8 mouse cellular contexts compared by ENCODE assay signal in genomic region chr1:135131034-135131433, GRCm38 (mm10). TPM values are rescaled to one million over a fixed set of nuclear protein-coding genes. Genes with fewer than 3 reads are reported as not detected.
DNase-seq lines count a peak whose midpoint lies in the region; ATAC-seq and TF ChIP-seq lines count a peak whose summit lies in the region.

No protein-coding gene starts in this region.

- 29% methylated on average over 6 of the region's 6 CpGs for WGBS in intestine, embryonic 14.5 days
- 29% methylated on average over 6 of the region's 6 CpGs for WGBS in intestine, postnatal 0 days
- 16% methylated on average over 6 of the region's 6 CpGs for WGBS in heart, embryonic 13.5 days
- 20% methylated on average over 6 of the region's 6 CpGs for WGBS in lung, embryonic 16.5 days

- peak; percentile 18; the same call in 1 of the 2 replicates for ATAC-seq in intestine, embryonic 14.5 days (replicated peaks; ENCODE audit: low FRiP score, low TSS enrichment, low read depth)
- ATAC-seq in intestine, postnatal 0 days = no peak
- ATAC-seq in heart, embryonic 13.5 days (ENCODE audit: extremely low read depth, insufficient number of reproducible peaks, low FRiP score, low TSS enrichment) = no peak
- ATAC-seq in lung, embryonic 16.5 days (ENCODE audit: low read depth) = 0 out of 2 replicates have a peak, but pooled peaks have one; percentile 30

- H3K4me1 ChIP-seq in intestine, embryonic 14.5 days (replicated peaks; ENCODE audit: control insufficient read depth, insufficient read depth, low read length) = peaks cover 18% of the 10 kb centered on the region
- H3K4me1 ChIP-seq in intestine, postnatal 0 days (replicated peaks; ENCODE audit: control insufficient read depth, insufficient read depth, low read length) = no peaks in the 10 kb centered on the region
- H3K4me1 ChIP-seq in heart, embryonic 13.5 days = peaks cover 41% of the 10 kb centered on the region
- H3K4me1 ChIP-seq in lung, embryonic 16.5 days (replicated peaks; ENCODE audit: control insufficient read depth, insufficient read depth, low read length) = peaks cover 5% of the 10 kb centered on the region; the same call in 1 of the 2 replicates

- no peaks in the 10 kb centered on the region for H3K9me3 ChIP-seq in intestine, embryonic 14.5 days (ENCODE audit: control insufficient read depth, low read length)
- H3K9me3 ChIP-seq in intestine, postnatal 0 days (ENCODE audit: control insufficient read depth) = no peaks in the 10 kb centered on the region
- no peaks in the 10 kb centered on the region for H3K9me3 ChIP-seq in heart, embryonic 13.5 days
- no peaks in the 10 kb centered on the region for H3K9me3 ChIP-seq in lung, embryonic 16.5 days (ENCODE audit: control insufficient read depth, low read length)

- no peak overlapping the region for H3K4me3 ChIP-seq in intestine, embryonic 14.5 days (ENCODE audit: low read depth, low read length)
- no peak overlapping the region for H3K4me3 ChIP-seq in intestine, postnatal 0 days (ENCODE audit: low read depth, low read length)
- H3K4me3 ChIP-seq in heart, embryonic 13.5 days = no peak overlapping the region
- H3K4me3 ChIP-seq in lung, embryonic 16.5 days (ENCODE audit: low read length) = no peak overlapping the region

- intact Hi-C loops in left cerebral cortex, postnatal 14 days (cut with DNase I) = no loop called here

- no peak for DNase-seq in intestine, embryonic 14.5 days (ENCODE audit: low spot score)
- DNase-seq in thymus, postnatal 0 days (ENCODE audit: low spot score) = peak; percentile 76
- DNase-seq in neural tube, embryonic 10.5 days (ENCODE audit: extremely low spot score, low spot score) = no peak
- no peak for DNase-seq in retina, postnatal 1 day
- DNase-seq in left cerebral cortex, postnatal 14 days (ENCODE audit: low spot score in 2 of 2) = no peak

- H3K27me3 ChIP-seq in intestine, embryonic 14.5 days (replicated peaks; ENCODE audit: control insufficient read depth, insufficient read depth, low read length) = no peaks in the 10 kb centered on the region
- peaks cover 8% of the 10 kb centered on the region; the same call in 1 of the 2 replicates for H3K27me3 ChIP-seq in intestine, postnatal 0 days (replicated peaks; ENCODE audit: control insufficient read depth, insufficient read depth, low read length)
- peaks cover 73% of the 10 kb centered on the region for H3K27me3 ChIP-seq in heart, embryonic 13.5 days (replicated peaks)
- H3K27me3 ChIP-seq in lung, embryonic 16.5 days (ENCODE audit: control insufficient read depth, insufficient read depth, low read depth, low read length) = peaks cover 5% of the 10 kb centered on the region; the same call in 1 of the 2 replicates

- no peak for TF ChIP-seq CTCF in intestine, postnatal 0 days (IDR thresholded peaks at IDR 0.05; ENCODE audit: low read depth)

- no peak overlapping the region for H3K9ac ChIP-seq in intestine, embryonic 14.5 days (ENCODE audit: low read length)
- H3K9ac ChIP-seq in intestine, postnatal 0 days (ENCODE audit: low read depth, low read length) = no peak overlapping the region
- no peak overlapping the region for H3K9ac ChIP-seq in heart, embryonic 13.5 days
- no peak overlapping the region for H3K9ac ChIP-seq in lung, embryonic 16.5 days (ENCODE audit: low read length)

- H3K36me3 ChIP-seq in intestine, embryonic 14.5 days (ENCODE audit: control insufficient read depth, insufficient read depth, low read length) = no peaks in the 10 kb centered on the region
- H3K36me3 ChIP-seq in intestine, postnatal 0 days (ENCODE audit: control insufficient read depth, insufficient read depth) = no peaks in the 10 kb centered on the region
- no peaks in the 10 kb centered on the region for H3K36me3 ChIP-seq in heart, embryonic 13.5 days
- no peaks in the 10 kb centered on the region for H3K36me3 ChIP-seq in lung, embryonic 16.5 days (ENCODE audit: control insufficient read depth, insufficient read depth, low read length)

- no peak overlapping the region for H3K27ac ChIP-seq in intestine, embryonic 14.5 days (ENCODE audit: low read depth)
- no peak overlapping the region for H3K27ac ChIP-seq in intestine, postnatal 0 days (ENCODE audit: low read depth, low read length)
- H3K27ac ChIP-seq in heart, embryonic 13.5 days (replicated peaks) = 0 out of 2 replicates have a peak overlapping the region, but pooled peaks have one; percentile 49
- H3K27ac ChIP-seq in lung, embryonic 16.5 days (ENCODE audit: low read length) = peak overlapping the region; percentile 67

- no peak overlapping the region for H3K4me2 ChIP-seq in intestine, embryonic 14.5 days (ENCODE audit: low read length)
- no peak overlapping the region for H3K4me2 ChIP-seq in intestine, postnatal 0 days (replicated peaks; ENCODE audit: low read depth)
- H3K4me2 ChIP-seq in heart, embryonic 13.5 days = no peak overlapping the region
- H3K4me2 ChIP-seq in lung, embryonic 16.5 days (ENCODE audit: low read depth, low read length) = 0 out of 2 replicates have a peak overlapping the region, but pooled peaks have one; percentile 2

RNA-seq across cellular contexts. Expression of gene Ptpn7, which starts 1.5 kb away (rescaled TPM):
- polyA plus RNA-seq in intestine, embryonic 14.5 days (2014; fragmentation: Nextera tagmentation; extraction: Ambion mirVana) = 2.0 TPM in 2 replicates
- polyA plus RNA-seq in intestine, postnatal 0 days (2015; fragmentation: Nextera tagmentation; extraction: Ambion mirVana) = 0.73 and 0.76 TPM in 2 replicates
- polyA plus RNA-seq in heart, embryonic 13.5 days (2015; fragmentation: Nextera tagmentation; extraction: Ambion mirVana) = 1.2 and 1.4 TPM in 2 replicates
- polyA plus RNA-seq in lung, embryonic 16.5 days (2015; fragmentation: Nextera tagmentation; extraction: Ambion mirVana) = 4.4 and 6.1 TPM in 2 replicates
- 108 and 118 TPM in 2 replicates for polyA plus RNA-seq in thymus, postnatal 0 days (2015; fragmentation: Nextera tagmentation; extraction: Ambion mirVana)
- total RNA-seq in left cerebral cortex, postnatal 14 days (2021) = under 1 TPM in 1 of 2 experiments, not detected in 1; 0.19 TPM

RNA-seq across cellular contexts. Expression of gene Arl8a, which starts 15.6 kb away (rescaled TPM):
- polyA plus RNA-seq in intestine, embryonic 14.5 days (2014; fragmentation: Nextera tagmentation; extraction: Ambion mirVana) = 54.2 and 55.1 TPM in 2 replicates
- 66.6 and 68.8 TPM in 2 replicates for polyA plus RNA-seq in intestine, postnatal 0 days (2015; fragmentation: Nextera tagmentation; extraction: Ambion mirVana)
- polyA plus RNA-seq in heart, embryonic 13.5 days (2015; fragmentation: Nextera tagmentation; extraction: Ambion mirVana) = 33.3 and 33.9 TPM in 2 replicates
- polyA plus RNA-seq in lung, embryonic 16.5 days (2015; fragmentation: Nextera tagmentation; extraction: Ambion mirVana) = 37.4 and 42.9 TPM in 2 replicates
- polyA plus RNA-seq in thymus, postnatal 0 days (2015; fragmentation: Nextera tagmentation; extraction: Ambion mirVana) = 32.6 and 34.8 TPM in 2 replicates
- total RNA-seq in left cerebral cortex, postnatal 14 days (2021) = 100 to 1,000 TPM; 329 to 359 TPM

RNA-seq across cellular contexts. Expression of gene Lgr6, which starts 26.0 kb away (rescaled TPM):
- 0.69 and 0.97 TPM in 2 replicates for polyA plus RNA-seq in intestine, embryonic 14.5 days (2014; fragmentation: Nextera tagmentation; extraction: Ambion mirVana)
- 0.37 and 0.44 TPM in 2 replicates for polyA plus RNA-seq in intestine, postnatal 0 days (2015; fragmentation: Nextera tagmentation; extraction: Ambion mirVana)
- polyA plus RNA-seq in heart, embryonic 13.5 days (2015; fragmentation: Nextera tagmentation; extraction: Ambion mirVana) = 1.3 and 2.7 TPM in 2 replicates
- 9.2 and 9.9 TPM in 2 replicates for polyA plus RNA-seq in lung, embryonic 16.5 days (2015; fragmentation: Nextera tagmentation; extraction: Ambion mirVana)
- polyA plus RNA-seq in thymus, postnatal 0 days (2015; fragmentation: Nextera tagmentation; extraction: Ambion mirVana) = 0.12 and 0.31 TPM in 2 replicates
- total RNA-seq in left cerebral cortex, postnatal 14 days (2021) = 1 to 10 TPM; 2.7 TPM

RNA-seq across cellular contexts. Expression of gene Gpr37l1, which starts 36.4 kb away (rescaled TPM):
- polyA plus RNA-seq in intestine, embryonic 14.5 days (2014; fragmentation: Nextera tagmentation; extraction: Ambion mirVana) = 0.35 and 0.50 TPM in 2 replicates
- polyA plus RNA-seq in intestine, postnatal 0 days (2015; fragmentation: Nextera tagmentation; extraction: Ambion mirVana) = 1.7 and 2.0 TPM in 2 replicates
- not detected in 2 replicates for polyA plus RNA-seq in heart, embryonic 13.5 days (2015; fragmentation: Nextera tagmentation; extraction: Ambion mirVana)
- polyA plus RNA-seq in lung, embryonic 16.5 days (2015; fragmentation: Nextera tagmentation; extraction: Ambion mirVana) = not detected in 2 replicates
- polyA plus RNA-seq in thymus, postnatal 0 days (2015; fragmentation: Nextera tagmentation; extraction: Ambion mirVana) = 0.09 and 0.13 TPM in 2 replicates
- 100 to 1,000 TPM; 148 to 163 TPM for total RNA-seq in left cerebral cortex, postnatal 14 days (2021)

Comparison
In these comparisons a context has a peak if more than half of its experiments do, and no peak if none do; other contexts are left out.
1. ATAC-seq: peak in intestine, embryonic 14.5 days (single experiment) and lung, embryonic 16.5 days (single experiment); none in intestine, postnatal 0 days (single experiment) and heart, embryonic 13.5 days (single experiment).
2. H3K27ac ChIP-seq: peak in heart, embryonic 13.5 days (single experiment) and lung, embryonic 16.5 days (single experiment); none in intestine, embryonic 14.5 days (single experiment) and intestine, postnatal 0 days (single experiment).
3. RNA of gene Ptpn7, which starts 1.5 kb away (polyA plus RNA-seq): 108 to 118 TPM in thymus, postnatal 0 days; 4.4 to 6.1 TPM in lung, embryonic 16.5 days, 2.0 TPM in intestine, embryonic 14.5 days, 1.2 to 1.4 TPM in heart, embryonic 13.5 days and 0.73 to 0.76 TPM in intestine, postnatal 0 days; every median in the first group is over 10 times any median in the second.